Mouse (Mus musculus): ENCODE results near the gene Nlgn1. TPM values are rescaled to one million over a fixed set of nuclear protein-coding genes. Genes with fewer than 3 reads are reported as not detected.

Nlgn1 gene
- polyA plus RNA-seq, 1 experiment from 2014 or later = 0.92 TPM

DNA sequence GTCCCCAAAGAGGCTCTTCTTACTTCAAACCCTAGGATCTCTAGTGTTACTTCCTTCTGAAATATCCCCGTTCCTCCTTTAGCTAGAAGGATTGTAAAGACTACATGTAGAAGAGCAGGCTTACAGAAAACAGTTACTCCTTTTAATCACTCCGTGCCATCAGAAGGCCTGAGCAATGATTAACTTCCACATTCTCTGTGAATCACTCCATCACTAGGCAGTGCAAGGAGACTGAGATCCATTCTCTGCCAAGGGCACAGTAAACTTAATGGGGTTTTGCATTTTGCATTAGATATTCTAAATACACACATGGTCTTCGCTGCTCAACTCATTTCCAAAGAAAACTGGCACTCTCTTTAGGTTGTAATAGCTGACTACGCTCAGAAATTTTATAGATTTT, 2.2 kb downstream of the Nlgn1 start:
- no peak overlapping the region for H3K27ac ChIP-seq (ENCODE audit: low read length)
- ATAC-seq (replicated peaks; ENCODE audit: extremely low read depth, insufficient read depth, low FRiP score) = no peak
- peaks cover 9% of the 10 kb centered on the region; the same call in 1 of the 2 replicates for H3K4me1 ChIP-seq (ENCODE audit: control insufficient read depth, insufficient read depth, low read length)
- no peaks in the 10 kb centered on the region for H3K36me3 ChIP-seq (ENCODE audit: control insufficient read depth, insufficient read depth)
- no peaks in the 10 kb centered on the region for H3K9me3 ChIP-seq (replicated peaks; ENCODE audit: control insufficient read depth, low read length)
- H3K4me2 ChIP-seq (ENCODE audit: low read depth, low read length) = no peak overlapping the region
- 68% methylated on average over 4 of the region's 4 CpGs for WGBS
- H3K27me3 ChIP-seq (ENCODE audit: control insufficient read depth, insufficient read depth, low read length) = peaks cover 44% of the 10 kb centered on the region
- H3K9ac ChIP-seq (ENCODE audit: low read length) = no peak overlapping the region
- H3K4me3 ChIP-seq (ENCODE audit: low read length) = no peak overlapping the region

GRCm38 (mm10) chr3:26324510-26324909, 7.8 kb downstream of the Nlgn1 start:
- Histone ChIP-seq H3K36me3 (ENCODE audit: control insufficient read depth, insufficient read depth) (no peaks in the 10 kb centered on the region), H3K27ac (ENCODE audit: low read length) (no peak overlapping the region), H3K4me3 (ENCODE audit: low read length) (no peak overlapping the region), H3K9ac (ENCODE audit: low read length) (no peak overlapping the region), H3K4me1 (ENCODE audit: control insufficient read depth, insufficient read depth, low read length) (no peaks in the 10 kb centered on the region), H3K27me3 (ENCODE audit: control insufficient read depth, insufficient read depth, low read length) (peaks cover 3% of the 10 kb centered on the region; the same call in 1 of the 2 replicates), H3K4me2 (ENCODE audit: low read depth, low read length) (no peak overlapping the region), H3K9me3 (replicated peaks; ENCODE audit: control insufficient read depth, low read length) (no peaks in the 10 kb centered on the region)
- WGBS = 57% methylated on average over 1 of the region's 1 CpGs
- no peak for ATAC-seq (replicated peaks; ENCODE audit: extremely low read depth, insufficient read depth, low FRiP score)

- Histone ChIP-seq H3K27ac (ENCODE audit: low read length) (no peak overlapping the region), H3K4me2 (ENCODE audit: low read depth, low read length) (no peak overlapping the region), H3K27me3 (ENCODE audit: control insufficient read depth, insufficient read depth, low read length) (no peaks in the 10 kb centered on the region), H3K4me1 (ENCODE audit: control insufficient read depth, insufficient read depth, low read length) (no peaks in the 10 kb centered on the region), H3K36me3 (ENCODE audit: control insufficient read depth, insufficient read depth) (no peaks in the 10 kb centered on the region), H3K4me3 (ENCODE audit: low read length) (no peak overlapping the region), H3K9me3 (replicated peaks; ENCODE audit: control insufficient read depth, low read length) (no peaks in the 10 kb centered on the region), H3K9ac (ENCODE audit: low read length) (no peak overlapping the region)
- WGBS = 80% methylated on average over 2 of the region's 2 CpGs
- ATAC-seq (replicated peaks; ENCODE audit: extremely low read depth, insufficient read depth, low FRiP score) = no peak
These were observed 14.9 kb downstream of the Nlgn1 start for GRCm38 (mm10) chr3:26317397-26317796.

DNA sequence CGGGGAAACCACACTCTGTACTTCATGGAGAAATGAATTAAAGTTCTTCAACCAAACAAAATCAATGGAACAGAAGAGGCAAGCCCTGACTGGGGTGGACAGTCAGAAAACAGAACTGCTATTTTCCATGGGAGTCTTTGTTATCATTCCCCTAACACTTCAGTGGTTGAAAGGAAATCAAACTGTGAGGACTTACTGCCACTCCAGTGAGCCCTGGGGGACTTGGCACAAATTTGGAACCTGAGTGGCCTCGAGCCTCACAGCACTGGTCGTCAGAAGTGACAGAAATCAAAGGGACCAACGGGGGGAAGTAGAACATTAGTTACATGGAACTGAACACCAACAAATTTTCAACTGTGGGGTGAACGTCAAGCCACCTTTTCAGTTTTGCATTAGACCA, 34.4 kb downstream of the Nlgn1 start:
- Histone ChIP-seq H3K4me3 (ENCODE audit: low read length) (no peak overlapping the region), H3K4me1 (ENCODE audit: control insufficient read depth, insufficient read depth, low read length) (no peaks in the 10 kb centered on the region), H3K36me3 (ENCODE audit: control insufficient read depth, insufficient read depth) (no peaks in the 10 kb centered on the region), H3K27ac (ENCODE audit: low read length) (no peak overlapping the region), H3K9me3 (replicated peaks; ENCODE audit: control insufficient read depth, low read length) (no peaks in the 10 kb centered on the region), H3K9ac (ENCODE audit: low read length) (no peak overlapping the region), H3K4me2 (ENCODE audit: low read depth, low read length) (no peak overlapping the region), H3K27me3 (ENCODE audit: control insufficient read depth, insufficient read depth, low read length) (no peaks in the 10 kb centered on the region)
- no peak for ATAC-seq (replicated peaks; ENCODE audit: extremely low read depth, insufficient read depth, low FRiP score)
- 47% methylated on average over 5 of the region's 5 CpGs for WGBS

- WGBS = 56% methylated on average over 4 of the region's 4 CpGs
- ATAC-seq (replicated peaks; ENCODE audit: extremely low read depth, insufficient read depth, low FRiP score) = no peak
- Histone ChIP-seq H3K27me3 (ENCODE audit: control insufficient read depth, insufficient read depth, low read length) (no peaks in the 10 kb centered on the region), H3K9me3 (replicated peaks; ENCODE audit: control insufficient read depth, low read length) (no peaks in the 10 kb centered on the region), H3K4me2 (ENCODE audit: low read depth, low read length) (no peak overlapping the region), H3K9ac (ENCODE audit: low read length) (no peak overlapping the region), H3K4me3 (ENCODE audit: low read length) (no peak overlapping the region), H3K4me1 (ENCODE audit: control insufficient read depth, insufficient read depth, low read length) (no peaks in the 10 kb centered on the region), H3K36me3 (ENCODE audit: control insufficient read depth, insufficient read depth) (no peaks in the 10 kb centered on the region), H3K27ac (ENCODE audit: low read length) (no peak overlapping the region)
These were observed 61.1 kb downstream of the Nlgn1 start for GRCm38 (mm10) chr3:26270894-26271795.

DNA sequence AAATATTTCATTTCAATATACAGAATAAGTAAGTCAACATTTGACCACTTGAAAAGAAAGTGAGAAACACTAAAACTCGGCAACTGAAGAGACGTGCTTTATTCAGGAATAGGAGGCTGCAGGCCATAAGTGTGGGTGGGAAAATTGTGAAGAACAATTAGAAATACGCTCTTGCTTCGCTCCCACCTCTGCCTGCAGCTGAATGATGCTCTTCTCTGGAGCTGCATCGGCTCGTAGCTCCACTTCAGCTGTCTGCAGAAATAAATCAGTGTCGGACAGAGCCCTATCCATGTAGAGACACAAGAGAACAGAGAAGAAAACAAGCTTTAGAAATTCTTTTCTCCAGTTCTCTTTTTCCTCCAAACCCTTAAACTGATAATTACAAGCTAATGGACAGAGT, 85.7 kb downstream of the Nlgn1 start:
- no peak overlapping the region for H3K27ac ChIP-seq (ENCODE audit: low read length)
- no peak overlapping the region for H3K9ac ChIP-seq (ENCODE audit: low read length)
- ATAC-seq (replicated peaks; ENCODE audit: extremely low read depth, insufficient read depth, low FRiP score) = no peak
- H3K4me2 ChIP-seq (ENCODE audit: low read depth, low read length) = no peak overlapping the region
- no peaks in the 10 kb centered on the region for H3K9me3 ChIP-seq (replicated peaks; ENCODE audit: control insufficient read depth, low read length)
- H3K36me3 ChIP-seq (ENCODE audit: control insufficient read depth, insufficient read depth) = no peaks in the 10 kb centered on the region
- no peaks in the 10 kb centered on the region for H3K4me1 ChIP-seq (ENCODE audit: control insufficient read depth, insufficient read depth, low read length)
- no peaks in the 10 kb centered on the region for H3K27me3 ChIP-seq (ENCODE audit: control insufficient read depth, insufficient read depth, low read length)
- 75% methylated on average over 7 of the region's 7 CpGs for WGBS
- no peak overlapping the region for H3K4me3 ChIP-seq (ENCODE audit: low read length)

DNA sequence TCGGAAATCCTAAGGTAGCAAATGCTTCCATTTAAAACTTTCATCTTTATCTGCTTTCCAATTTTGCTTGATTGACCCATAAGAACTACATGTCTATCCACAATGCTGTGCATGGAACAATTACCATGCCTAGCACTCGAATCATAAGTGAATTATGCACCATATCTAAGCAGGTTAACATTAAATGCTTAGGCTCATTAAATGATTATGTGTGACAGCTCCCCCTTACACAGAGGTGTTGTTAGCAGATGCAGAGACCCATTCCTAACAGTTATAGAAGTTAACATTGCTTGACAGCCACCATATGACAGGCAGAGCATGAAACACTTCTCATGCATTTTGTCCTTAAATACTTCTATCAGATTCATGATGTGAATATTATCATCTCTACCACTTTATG, 89.0 kb downstream of the Nlgn1 start:
- WGBS = 56% methylated on average over 2 of the region's 2 CpGs
- no peak for ATAC-seq (replicated peaks; ENCODE audit: extremely low read depth, insufficient read depth, low FRiP score)
- no peak overlapping the region for H3K4me2 ChIP-seq (ENCODE audit: low read depth, low read length)
- no peak overlapping the region for H3K27ac ChIP-seq (ENCODE audit: low read length)
- no peak overlapping the region for H3K9ac ChIP-seq (ENCODE audit: low read length)
- H3K27me3 ChIP-seq (ENCODE audit: control insufficient read depth, insufficient read depth, low read length) = no peaks in the 10 kb centered on the region
- H3K36me3 ChIP-seq (ENCODE audit: control insufficient read depth, insufficient read depth) = no peaks in the 10 kb centered on the region
- no peaks in the 10 kb centered on the region for H3K4me1 ChIP-seq (ENCODE audit: control insufficient read depth, insufficient read depth, low read length)
- H3K4me3 ChIP-seq (ENCODE audit: low read length) = no peak overlapping the region
- H3K9me3 ChIP-seq (replicated peaks; ENCODE audit: control insufficient read depth, low read length) = no peaks in the 10 kb centered on the region

- Histone ChIP-seq H3K4me1 (ENCODE audit: control insufficient read depth, insufficient read depth, low read length) (no peaks in the 10 kb centered on the region), H3K27ac (ENCODE audit: low read length) (no peak overlapping the region), H3K4me3 (ENCODE audit: low read length) (no peak overlapping the region), H3K27me3 (ENCODE audit: control insufficient read depth, insufficient read depth, low read length) (no peaks in the 10 kb centered on the region), H3K9ac (ENCODE audit: low read length) (no peak overlapping the region), H3K4me2 (ENCODE audit: low read depth, low read length) (no peak overlapping the region), H3K36me3 (ENCODE audit: control insufficient read depth, insufficient read depth) (no peaks in the 10 kb centered on the region), H3K9me3 (replicated peaks; ENCODE audit: control insufficient read depth, low read length) (no peaks in the 10 kb centered on the region)
- ATAC-seq (replicated peaks; ENCODE audit: extremely low read depth, insufficient read depth, low FRiP score) = no peak
- WGBS = 71% methylated on average over 2 of the region's 2 CpGs
These were observed 102.3 kb downstream of the Nlgn1 start for GRCm38 (mm10) chr3:26230006-26230405.

DNA sequence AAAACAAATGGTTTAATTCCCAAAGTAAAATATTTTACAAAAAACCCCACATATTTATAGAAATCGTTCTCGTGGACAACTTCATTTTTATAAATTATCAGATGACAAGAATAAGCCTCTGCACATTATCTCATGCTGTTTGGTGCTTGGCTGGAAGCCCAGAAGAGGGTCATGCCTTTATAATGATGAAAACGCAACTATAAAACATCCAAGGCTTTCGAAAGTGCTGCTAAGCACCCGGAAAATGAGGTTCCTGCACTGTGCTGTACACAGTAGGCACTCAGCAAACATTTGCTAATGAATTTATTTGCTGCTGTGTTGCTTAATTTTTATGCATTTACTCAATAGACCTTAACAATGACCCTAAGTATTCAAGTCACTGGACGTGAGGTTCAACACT, 103.4 kb downstream of the Nlgn1 start:
- H3K4me1 ChIP-seq (ENCODE audit: control insufficient read depth, insufficient read depth, low read length) = no peaks in the 10 kb centered on the region
- no peaks in the 10 kb centered on the region for H3K27me3 ChIP-seq (ENCODE audit: control insufficient read depth, insufficient read depth, low read length)
- no peaks in the 10 kb centered on the region for H3K36me3 ChIP-seq (ENCODE audit: control insufficient read depth, insufficient read depth)
- no peaks in the 10 kb centered on the region for H3K9me3 ChIP-seq (replicated peaks; ENCODE audit: control insufficient read depth, low read length)
- no peak overlapping the region for H3K4me2 ChIP-seq (ENCODE audit: low read depth, low read length)
- no peak overlapping the region for H3K27ac ChIP-seq (ENCODE audit: low read length)
- no peak for ATAC-seq (replicated peaks; ENCODE audit: extremely low read depth, insufficient read depth, low FRiP score)
- H3K9ac ChIP-seq (ENCODE audit: low read length) = no peak overlapping the region
- WGBS = 46% methylated on average over 6 of the region's 6 CpGs
- H3K4me3 ChIP-seq (ENCODE audit: low read length) = no peak overlapping the region
